Mouse (Mus musculus) brain, embryonic 14.5 days (tissue): ENCODE measurements at regions not wholly inside any gene's neighbourhood (a gene's known extent, or its start where the extent isn't known, plus 50 kb on each side); places are given as distances from the start of the nearest gene placed in this dataset.

Experiments used
- CTCF ChIP-seq: fragments of 200-500 bp; IDR thresholded peaks from 2 replicates; pipeline ENCODE4 v1.5.1; 2012; ENCODE audit warnings: inconsistent platforms, mild to moderate bottlenecking, moderate library complexity, borderline replicate concordance; ENCODE audit not compliant: insufficient read depth, insufficient read length; ENCODE audit errors: extremely low read depth
- POLR2A ChIP-seq: fragments of 200-500 bp; IDR thresholded peaks from 2 replicates; pipeline ENCODE4 v1.6.1; 2012; ENCODE audit warnings: mild to moderate bottlenecking, inconsistent platforms, borderline replicate concordance; ENCODE audit not compliant: poor library complexity, insufficient read depth, insufficient read length, severe bottlenecking; ENCODE audit errors: extremely low read depth

- no peak for TF ChIP-seq CTCF
- no peak for TF ChIP-seq POLR2A
Observed at GRCm38 (mm10) chr9:122051096-122051495, 54.2 kb upstream of the Pomgnt2 start.
